Mouse (Mus musculus): ENCODE measurements around the gene Tecpr1.

Gene Tecpr1

DNA sequence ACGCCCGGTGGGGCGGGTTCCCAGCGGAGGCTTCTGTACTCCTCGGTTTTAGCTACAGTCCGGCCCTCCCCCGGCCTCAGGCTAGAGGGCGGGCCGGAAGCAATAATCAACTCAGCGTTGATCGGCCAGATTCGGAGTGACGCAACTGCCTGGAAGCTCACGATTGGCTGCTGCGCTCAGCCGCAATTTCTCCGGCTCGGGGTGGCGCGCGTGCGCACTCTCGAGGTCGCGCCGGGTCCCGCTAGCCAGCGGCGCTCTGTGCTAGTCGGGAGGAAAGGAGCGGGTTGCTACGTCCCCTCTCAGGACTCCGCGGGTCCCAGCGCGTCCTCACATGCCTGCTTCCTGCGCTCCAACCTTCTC is at the start of gene Tecpr1:
Gene Tecpr1 (minus strand): TSS at position 113 of the 360 bp plus-strand sequence.
- DNase-seq (ENCODE audit: extremely low read depth, insufficient read length, low spot score) = peak; percentile 95

DNA sequence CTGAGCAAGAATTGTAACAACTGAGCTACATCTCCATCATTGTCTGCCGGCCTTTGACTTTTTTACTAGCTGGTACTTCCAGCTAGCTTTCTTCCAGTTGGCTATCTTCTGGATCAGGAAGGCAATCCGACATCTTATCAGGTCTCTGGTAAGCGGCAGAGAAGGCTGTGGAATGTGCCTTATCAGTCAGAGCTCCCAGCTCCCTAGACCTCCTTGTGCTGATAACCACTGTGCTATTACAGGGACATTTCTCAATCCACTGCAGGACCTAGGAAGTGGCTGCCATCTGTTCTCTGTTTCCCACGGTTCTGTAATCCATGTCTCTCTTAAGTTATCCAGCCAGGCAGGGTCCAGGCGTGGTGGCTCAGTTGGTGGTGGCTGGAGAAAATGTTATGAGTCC is 48.4 kb upstream of the Tecpr1 start:
- no peak for DNase-seq (ENCODE audit: extremely low read depth, insufficient read length, low spot score)

DNA sequence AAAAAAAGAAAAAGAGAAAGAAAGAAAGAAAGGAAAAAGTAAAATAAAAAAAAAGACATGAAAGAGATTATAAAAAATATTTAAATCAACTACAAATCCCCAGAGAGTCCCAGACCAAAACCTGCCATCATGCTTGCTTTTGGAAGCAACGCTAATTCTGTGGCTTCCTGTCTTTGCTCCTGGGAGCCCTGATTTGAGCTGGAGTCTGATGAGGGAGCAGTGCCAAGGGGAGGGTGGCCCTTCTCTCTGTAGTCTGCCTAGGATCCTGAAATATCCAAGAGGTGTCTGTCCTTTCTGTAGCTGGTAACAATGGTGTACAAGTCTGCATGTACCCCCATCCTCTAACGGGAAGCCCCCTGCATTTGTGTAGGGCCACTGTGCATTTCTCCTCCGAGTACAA is 47.7 kb upstream of the Tecpr1 start:
- DNase-seq (ENCODE audit: extremely low read depth, insufficient read length, low spot score) = no peak

- DNase-seq (ENCODE audit: extremely low read depth, insufficient read length, low spot score) = no peak
Measured at GRCm38 (mm10) chr5:144270420-144270819, 47.0 kb upstream of the Tecpr1 start.

DNA sequence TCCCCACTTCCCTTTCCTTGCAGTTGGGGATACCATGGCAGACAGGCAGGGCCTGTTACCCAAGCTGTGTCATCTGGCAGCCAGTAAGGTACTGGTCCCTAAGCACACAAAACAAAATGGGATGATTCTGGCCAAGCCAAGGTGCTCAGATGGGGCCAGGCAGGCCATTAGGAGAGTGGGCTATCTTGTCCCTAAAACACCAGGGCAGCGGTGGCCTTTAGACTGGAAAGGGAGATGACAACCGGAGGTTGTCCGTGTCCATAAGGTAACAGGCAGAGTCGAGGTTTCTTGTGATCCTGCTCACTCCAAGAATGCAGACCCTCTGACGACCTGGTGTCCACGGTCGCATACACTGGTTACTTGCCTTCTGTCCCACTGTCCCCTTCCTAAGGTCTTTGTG is 46.5 kb upstream of the Tecpr1 start:
- no peak for DNase-seq (ENCODE audit: extremely low read depth, insufficient read length, low spot score)

GRCm38 (mm10) chr5:144267535-144268241 is 44.3 kb upstream of the Tecpr1 start:
- peak; percentile 43 for DNase-seq (ENCODE audit: extremely low read depth, insufficient read length, low spot score)

DNA sequence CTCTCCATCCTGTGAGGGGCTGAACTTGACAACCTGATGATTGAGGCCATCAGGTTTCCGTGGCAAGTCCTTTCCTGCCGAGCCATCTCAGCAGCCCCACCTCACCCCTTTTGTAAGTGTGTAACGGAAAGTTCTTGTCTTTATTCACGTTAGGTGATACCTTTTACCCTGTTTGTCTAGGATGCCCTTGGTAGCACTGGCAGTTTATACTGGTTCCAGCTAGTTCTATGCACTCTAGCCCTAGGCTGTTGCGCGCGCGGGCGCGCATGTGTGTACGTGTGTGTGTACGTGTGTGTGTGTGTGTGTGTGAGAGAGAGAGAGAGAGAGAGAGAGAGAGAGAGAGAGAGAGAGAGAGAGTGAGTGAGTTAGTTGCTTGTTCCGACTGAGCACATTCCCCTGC is 40.1 kb upstream of the Tecpr1 start:
- DNase-seq (ENCODE audit: extremely low read depth, insufficient read length, low spot score) = no peak

- no peak for DNase-seq (ENCODE audit: extremely low read depth, insufficient read length, low spot score)
Measured at GRCm38 (mm10) chr5:144263082-144263481, 39.7 kb upstream of the Tecpr1 start.

DNA sequence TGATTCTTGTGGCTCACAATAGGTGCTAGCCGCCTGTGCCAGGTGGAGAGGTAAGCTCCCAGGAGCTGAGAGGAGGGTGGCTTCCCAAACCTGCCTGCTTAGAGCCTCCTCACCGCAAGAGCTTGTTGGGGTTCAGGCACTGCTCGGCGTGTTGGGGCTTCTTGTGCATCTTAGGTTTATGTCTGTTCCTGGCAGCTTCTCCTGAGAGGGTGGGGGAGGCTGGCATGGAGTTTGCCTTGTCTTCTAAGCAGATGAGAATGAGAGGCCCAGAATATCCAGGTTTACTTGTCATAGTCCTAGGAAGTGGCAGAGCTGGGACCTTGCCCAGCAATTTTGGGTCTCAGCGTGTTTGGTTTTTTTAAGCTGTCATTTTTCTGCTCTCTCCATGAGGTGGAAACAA is 38.4 kb upstream of the Tecpr1 start:
- DNase-seq (ENCODE audit: extremely low read depth, insufficient read length, low spot score) = no peak

GRCm38 (mm10) chr5:144261309-144261708 is 37.9 kb upstream of the Tecpr1 start:
- DNase-seq (ENCODE audit: extremely low read depth, insufficient read length, low spot score) = no peak

- no peak for DNase-seq (ENCODE audit: extremely low read depth, insufficient read length, low spot score)
Measured at GRCm38 (mm10) chr5:144260464-144260863, 37.0 kb upstream of the Tecpr1 start.

- no peak for DNase-seq (ENCODE audit: extremely low read depth, insufficient read length, low spot score)
Measured at GRCm38 (mm10) chr5:144259228-144259627, 35.8 kb upstream of the Tecpr1 start.

DNA sequence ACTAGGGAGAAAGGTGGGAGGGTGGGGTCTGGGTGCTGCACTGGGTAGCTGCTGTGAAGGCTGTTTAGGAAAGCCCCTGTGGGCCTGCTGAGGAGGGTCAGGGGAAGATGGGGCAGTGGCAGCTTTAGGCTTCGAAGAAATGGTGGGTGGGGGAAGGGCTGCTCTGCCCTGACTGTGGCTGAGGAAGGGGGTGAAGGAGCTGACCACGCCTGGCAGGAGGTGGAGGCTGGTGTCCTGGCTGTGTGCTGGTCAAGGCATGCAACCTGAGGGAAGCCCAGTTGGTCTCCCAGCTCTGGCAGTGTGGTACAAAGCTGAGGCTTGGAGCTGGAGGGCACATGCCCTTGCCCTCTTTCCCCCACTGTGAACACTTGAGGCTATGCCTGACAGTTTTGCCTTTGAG is 35.3 kb upstream of the Tecpr1 start:
- DNase-seq (ENCODE audit: extremely low read depth, insufficient read length, low spot score) = no peak

DNA sequence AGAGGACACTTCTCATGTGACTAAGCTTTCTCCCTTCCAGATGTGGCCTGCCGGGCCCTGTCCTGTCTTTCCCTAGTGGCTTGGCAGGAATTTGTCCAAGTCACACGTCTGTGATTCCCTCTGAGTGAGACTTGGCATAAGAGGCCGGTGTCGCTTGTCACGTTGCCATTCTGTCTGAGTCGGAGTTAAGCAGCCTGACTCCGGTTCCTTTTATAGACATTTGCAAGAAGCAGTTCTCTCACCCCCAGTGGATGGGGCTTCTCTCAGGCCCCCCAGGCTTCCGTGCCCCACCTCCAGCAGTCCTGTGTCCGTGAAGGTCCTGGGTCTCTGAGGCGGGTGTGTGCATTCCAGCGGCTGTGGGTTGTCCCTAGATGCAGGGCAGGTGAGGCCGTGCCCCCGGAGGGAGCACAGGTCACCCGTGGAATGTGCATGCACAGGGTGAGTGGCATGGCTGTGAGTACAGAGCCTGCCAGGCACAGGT is 34.8 kb upstream of the Tecpr1 start:
- peak; percentile 71 for DNase-seq (ENCODE audit: extremely low read depth, insufficient read length, low spot score)

GRCm38 (mm10) chr5:144257451-144258110 is 34.2 kb upstream of the Tecpr1 start:
- DNase-seq (ENCODE audit: extremely low read depth, insufficient read length, low spot score) = no peak

DNA sequence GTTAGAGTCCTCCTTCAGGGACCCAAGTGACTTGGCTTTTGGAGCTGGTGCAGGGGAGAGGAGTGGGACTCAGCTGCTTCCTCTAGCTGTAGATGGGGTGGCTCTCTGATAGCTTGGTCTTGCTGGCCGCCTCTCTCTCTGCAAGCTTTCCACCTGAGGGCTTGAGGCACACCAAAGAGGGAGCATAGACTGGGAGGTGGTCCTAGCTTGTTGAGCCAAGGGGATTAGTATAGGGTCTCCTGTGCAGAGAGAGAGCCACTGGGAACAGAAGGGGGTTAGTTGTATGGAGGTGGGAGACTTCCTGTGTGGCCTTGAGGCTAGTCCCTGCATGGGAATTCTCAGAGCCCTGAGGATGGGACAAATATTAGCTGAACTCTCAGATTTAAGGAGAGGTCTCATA is 33.5 kb upstream of the Tecpr1 start:
- no peak for DNase-seq (ENCODE audit: extremely low read depth, insufficient read length, low spot score)

GRCm38 (mm10) chr5:144256541-144256870 is 33.1 kb upstream of the Tecpr1 start:
- no peak for DNase-seq (ENCODE audit: extremely low read depth, insufficient read length, low spot score)

DNA sequence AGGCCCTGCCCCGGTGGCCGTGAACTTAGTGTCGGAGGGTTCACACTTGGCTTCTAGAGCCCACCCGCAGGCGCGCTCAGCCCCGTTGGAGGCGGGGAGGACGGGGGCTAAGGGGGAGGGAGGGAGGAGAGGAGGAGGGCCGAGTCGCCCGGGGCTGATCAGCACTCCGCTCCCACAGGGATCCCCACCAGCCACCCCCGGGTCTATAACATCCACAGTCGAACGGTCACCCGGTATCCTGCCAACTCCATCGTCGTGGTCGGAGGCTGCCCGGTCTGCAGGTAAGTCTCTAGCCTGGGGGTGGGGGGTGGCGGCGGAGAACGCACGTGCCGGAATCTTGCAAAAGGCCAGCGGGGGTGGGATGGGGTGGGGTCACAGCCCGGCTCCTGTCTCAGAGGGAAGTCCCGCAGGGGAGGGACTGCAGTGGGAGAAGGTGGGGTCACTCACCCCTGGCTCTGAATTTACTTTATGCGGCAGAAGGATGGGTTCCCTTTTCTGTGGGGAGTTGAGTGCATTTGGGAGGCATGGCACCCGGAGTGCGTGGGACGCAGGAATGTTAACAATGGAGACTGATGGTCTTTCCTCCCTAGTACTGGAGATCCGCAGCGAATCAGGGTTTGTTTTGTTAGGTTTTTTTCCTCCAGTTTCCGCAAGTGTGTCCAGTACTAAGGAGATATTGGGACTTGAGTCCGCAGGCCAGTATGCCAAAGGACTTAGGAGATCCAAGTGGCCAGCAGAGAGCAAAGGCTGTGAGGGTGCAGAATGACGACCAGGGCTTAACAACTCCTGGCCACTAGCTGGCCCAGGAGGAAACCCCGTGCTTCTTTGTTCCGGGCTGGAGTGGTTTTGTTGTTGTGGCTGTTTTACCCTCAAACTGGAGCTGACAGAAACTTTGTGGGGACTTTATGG is 32.5 kb upstream of the Tecpr1 start:
- DNase-seq (ENCODE audit: extremely low read depth, insufficient read length, low spot score) = peak; percentile 69

DNA sequence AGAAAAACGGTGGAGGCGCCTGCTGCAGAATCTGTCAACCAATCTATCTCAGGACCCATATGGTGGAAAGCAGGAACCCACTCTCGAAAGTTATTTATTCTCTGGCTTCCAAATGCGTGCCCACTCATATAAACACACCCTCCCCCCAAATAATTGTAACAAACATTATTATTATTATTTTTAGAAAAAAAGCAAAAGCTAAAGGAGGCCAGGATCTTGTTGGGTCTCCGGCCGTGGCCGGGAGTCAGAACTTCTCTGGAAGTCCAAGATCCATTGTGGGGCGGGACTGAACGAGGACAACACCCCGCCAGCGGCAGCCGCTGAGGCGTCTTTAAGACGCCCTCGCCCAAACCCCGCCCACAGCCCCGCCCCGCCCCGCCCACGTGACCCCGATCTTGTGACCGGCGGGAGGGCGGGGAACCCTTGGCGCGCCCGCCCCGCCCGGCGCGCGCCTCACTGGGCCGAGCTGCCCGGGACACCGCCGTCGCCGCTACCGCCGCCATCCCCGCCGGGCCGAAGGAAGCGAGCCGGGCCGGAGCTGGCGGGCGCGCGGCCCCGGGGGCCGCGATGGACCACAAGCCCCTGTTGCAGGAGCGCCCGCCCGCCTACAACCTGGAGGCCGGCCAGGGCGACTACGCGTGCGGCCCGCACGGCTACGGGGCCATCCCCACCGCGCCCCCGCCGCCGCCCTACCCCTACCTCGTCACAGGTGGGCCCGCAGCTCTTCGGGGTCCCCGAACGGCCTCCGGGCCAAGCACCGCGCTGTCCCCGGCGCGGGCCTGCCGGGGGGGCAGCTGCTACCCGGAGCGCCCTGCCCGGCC is 31.6 kb upstream of the Tecpr1 start:
- peak; percentile 89 for DNase-seq (ENCODE audit: extremely low read depth, insufficient read length, low spot score)

- peak; percentile 82 for DNase-seq (ENCODE audit: extremely low read depth, insufficient read length, low spot score)
Measured at GRCm38 (mm10) chr5:144254122-144254810, 30.9 kb upstream of the Tecpr1 start.

All from 3134 (cell line).